Mouse (Mus musculus): ENCODE results near the gene Sectm1b.

Gene Sectm1b

GRCm38 (mm10) chr11:121038366-121039240 is 24.8 kb downstream of the Sectm1b start:
- in situ Hi-C loops (cut with MboI; ENCODE audit: unreplicated experiment in 2 of 2) = loop anchor here in 1 of 2 experiments (5.0 kb wide), 1 partner anchor 316 kb away; the partner anchor contains the start of gene Rac3

GRCm38 (mm10) chr11:121033118-121033517 is 30.3 kb downstream of the Sectm1b start:
- in situ Hi-C loops (cut with MboI; ENCODE audit: unreplicated experiment in 2 of 2) = no loop called here

GRCm38 (mm10) chr11:121027259-121027658 is 36.1 kb downstream of the Sectm1b start:
- in situ Hi-C loops (cut with MboI; ENCODE audit: unreplicated experiment in 2 of 2) = loop anchor here in 1 of 2 experiments (5.0 kb wide), 1 partner anchor 165 kb away; no protein-coding TSS in a partner anchor

- in situ Hi-C loops (cut with MboI; ENCODE audit: unreplicated experiment in 2 of 2) = no loop called here
These were observed 39.2 kb downstream of the Sectm1b start for GRCm38 (mm10) chr11:121024163-121024562.

DNA sequence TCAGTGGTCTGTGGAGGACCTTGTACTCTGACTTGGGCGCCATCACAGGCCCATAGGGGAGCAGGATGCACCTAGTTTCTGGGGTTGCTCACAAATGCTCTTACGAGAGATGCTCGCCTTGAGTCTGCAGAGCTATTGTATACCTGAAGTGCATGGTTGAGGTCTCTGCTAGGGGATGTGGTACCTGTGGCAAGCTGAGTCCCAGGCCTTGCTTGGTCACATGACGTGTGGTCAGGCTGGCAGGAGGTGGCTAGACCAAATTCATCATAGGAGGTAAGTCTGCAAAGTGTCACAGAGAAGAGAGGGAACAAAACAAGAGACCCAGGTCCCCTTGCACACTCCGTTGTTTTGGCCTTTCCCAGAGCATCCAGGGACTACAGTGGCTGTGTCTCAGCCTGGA is 43.9 kb downstream of the Sectm1b start:
- in situ Hi-C loops (cut with MboI; ENCODE audit: unreplicated experiment in 2 of 2) = loop anchor here in 1 of 2 experiments (10.0 kb wide), 1 partner anchor 185 kb away; the partner anchor contains the start of genes Hexdc and Ogfod3

DNA sequence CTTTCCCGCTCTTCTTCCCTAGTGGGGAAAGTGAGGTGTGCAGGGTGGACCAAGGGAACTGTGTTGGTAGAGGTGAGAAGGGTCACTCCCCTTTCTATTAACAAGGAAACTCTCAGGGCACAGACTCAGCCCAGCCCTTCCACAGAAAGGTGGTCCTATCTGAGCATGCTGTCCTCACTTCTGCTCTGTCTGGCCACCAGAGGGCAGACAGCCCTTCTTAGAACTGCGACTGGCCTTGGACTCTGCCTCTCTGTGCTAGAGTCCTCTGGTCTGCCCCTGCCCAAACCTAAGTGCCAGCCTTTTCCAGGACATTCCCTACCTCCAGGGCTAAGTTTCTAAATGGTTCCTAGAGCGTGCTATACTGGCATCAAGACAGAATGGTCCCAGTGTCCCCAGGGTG is 45.7 kb downstream of the Sectm1b start:
- in situ Hi-C loops (cut with MboI; ENCODE audit: unreplicated experiment in 2 of 2) = loop anchor here in 1 of 2 experiments (10.0 kb wide), 1 partner anchor 187 kb away; the partner anchor contains the start of genes Hexdc and Ogfod3

DNA sequence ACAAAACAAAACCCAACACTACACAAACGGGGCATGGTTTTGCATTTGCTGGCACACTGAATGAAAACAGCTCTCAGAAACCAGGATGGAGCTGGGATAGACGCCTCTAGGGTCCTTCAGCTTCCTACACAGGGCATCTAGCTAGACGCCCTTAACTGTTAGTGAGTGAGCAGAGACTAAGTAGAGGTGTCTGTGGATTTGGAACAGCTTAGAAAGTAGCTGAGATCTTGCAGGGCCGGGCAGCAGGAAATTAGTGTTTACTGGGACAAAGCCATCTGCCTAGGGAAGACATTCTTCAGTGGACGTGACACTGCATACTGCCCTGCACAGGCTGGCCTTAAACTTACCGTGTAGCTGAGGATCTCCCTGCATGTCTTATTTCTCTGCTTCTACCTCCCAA is 47.9 kb downstream of the Sectm1b start:
- in situ Hi-C loops (cut with MboI; ENCODE audit: unreplicated experiment in 2 of 2) = loop anchor here in 1 of 2 experiments (10.0 kb wide), 1 partner anchor 189 kb away; the partner anchor contains the start of genes Hexdc and Ogfod3

GRCm38 (mm10) chr11:121014896-121015300 is 48.5 kb downstream of the Sectm1b start:
- in situ Hi-C loops (cut with MboI; ENCODE audit: unreplicated experiment in 2 of 2) = loop anchor here in 1 of 2 experiments (10.0 kb wide), 1 partner anchor 190 kb away; the partner anchor contains the start of genes Hexdc and Ogfod3

- in situ Hi-C loops (cut with MboI; ENCODE audit: unreplicated experiment in 2 of 2) = loop anchor here in 1 of 2 experiments (10.0 kb wide), 1 partner anchor 191 kb away; the partner anchor contains the start of genes Hexdc and Ogfod3
These were observed 49.7 kb downstream of the Sectm1b start for GRCm38 (mm10) chr11:121013656-121014055.

GRCm38 (mm10) chr11:121010044-121010755 is 53.2 kb downstream of the Sectm1b start:
- in situ Hi-C loops (cut with MboI; ENCODE audit: unreplicated experiment in 2 of 2) = loop anchor here in 1 of 2 experiments (10.0 kb wide), 1 partner anchor 195 kb away; the partner anchor contains the start of genes Hexdc and Ogfod3

- in situ Hi-C loops (cut with MboI; ENCODE audit: unreplicated experiment in 2 of 2) = no loop called here
These were observed 57.2 kb downstream of the Sectm1b start for GRCm38 (mm10) chr11:121006184-121006583.

- in situ Hi-C loops (cut with MboI; ENCODE audit: unreplicated experiment in 2 of 2) = no loop called here
These were observed 59.1 kb downstream of the Sectm1b start for GRCm38 (mm10) chr11:121004281-121004680.

Data from v-Abl transformed pro-B cells (cell line).